Mouse (Mus musculus) C2C12 (cell line): ENCODE measurements around the gene Pts. TPM values are rescaled to one million over a fixed set of nuclear protein-coding genes. Genes with fewer than 3 reads are reported as not detected.

Experiments
- H3K27me3 ChIP-seq: one replicate; pipeline ENCODE4 v1.6.1; 2011; ENCODE audit not compliant: control insufficient read depth, insufficient read depth, insufficient read length
- H3K36me3 ChIP-seq: one replicate; pipeline ENCODE4 v1.6.1; 2011; ENCODE audit not compliant: control insufficient read depth, insufficient read depth
- H3K4me3 ChIP-seq: one replicate; pipeline ENCODE4 v1.5.1; 2011; ENCODE audit warnings: mild to moderate bottlenecking, control low read depth; ENCODE audit not compliant: poor library complexity, insufficient read depth, severe bottlenecking
- H3K79me2 ChIP-seq: one replicate; pipeline ENCODE4 v1.6.1; 2011; ENCODE audit not compliant: control insufficient read depth, insufficient read depth
- H3K79me3 ChIP-seq: one replicate; pipeline ENCODE4 v1.6.1; 2011; ENCODE audit warnings: low read depth, control low read depth
- H3ac ChIP-seq: one replicate; pipeline ENCODE3; 2011; ENCODE audit warnings: low read depth; ENCODE audit not compliant: control insufficient read depth, insufficient read length
- CEBPB ChIP-seq: IDR thresholded peaks from one replicate; pipeline ENCODE4 v1.6.1; 2011; ENCODE audit warnings: low read depth, mild to moderate bottlenecking, control low read depth, moderate library complexity
- CTCF ChIP-seq: IDR thresholded peaks from one replicate; pipeline ENCODE4 v1.5.1; 2011; ENCODE audit not compliant: control insufficient read depth, insufficient read depth, insufficient read length
- FOSL1 ChIP-seq: IDR thresholded peaks from one replicate; pipeline ENCODE4 v1.8.0; 2011; ENCODE audit warnings: mild to moderate bottlenecking, low read length; ENCODE audit not compliant: poor library complexity, insufficient read depth, severe bottlenecking
- MAX ChIP-seq: IDR thresholded peaks from one replicate; pipeline ENCODE4 v1.6.1; 2011; ENCODE audit warnings: mild to moderate bottlenecking, control low read depth
- MYOD1 ChIP-seq: IDR thresholded peaks from one replicate; pipeline ENCODE4 v1.6.1; 2011; ENCODE audit warnings: low read depth; ENCODE audit not compliant: control insufficient read depth, insufficient read length
- MYOG ChIP-seq: IDR thresholded peaks from one replicate; pipeline ENCODE4 v1.6.1; 2011; ENCODE audit not compliant: control insufficient read depth, insufficient read length; ENCODE audit errors: extremely low read depth
- USF1 ChIP-seq: IDR thresholded peaks from one replicate; pipeline ENCODE4 v1.6.1; 2011; ENCODE audit warnings: low read depth, mild to moderate bottlenecking, control low read depth, moderate library complexity
- polyA plus RNA-seq: library from polyadenylated mRNA; unstranded; fragments of >200 nt; fragmentation: generic; extraction: Trizol; gene quantifications from one replicate; pipeline ENCODE4 v1.2.1, GENCODE M21; 2012; ENCODE audit warnings: missing spikeins

Gene Pts
- polyA plus RNA-seq, 1 experiment: 11.0 TPM

GRCm38 (mm10) chr9:50561918-50562360 lies 33.4 kb upstream of the Pts start:
- no peak for TF ChIP-seq CTCF
- no peak for TF ChIP-seq MYOD1
- TF ChIP-seq MYOG: no peak
- no peak for TF ChIP-seq FOSL1
- TF ChIP-seq MAX: no peak
- H3K36me3 ChIP-seq: no peaks in the 10 kb centered on the region
- no peaks in the 10 kb centered on the region for H3K79me2 ChIP-seq
- no peak overlapping the region for H3K4me3 ChIP-seq
- no peaks in the 10 kb centered on the region for H3K79me3 ChIP-seq
- no peaks in the 10 kb centered on the region for H3K27me3 ChIP-seq
- H3ac ChIP-seq: no peak overlapping the region

GRCm38 (mm10) chr9:50561145-50561917 lies 32.8 kb upstream of the Pts start, which contains the start of gene Tex12:
Tex12 (minus strand) TSS chr9:50561325.
- Histone ChIP-seq H3K79me2 (no peaks in the 10 kb centered on the region), H3K36me3 (no peaks in the 10 kb centered on the region), H3ac (no peak within 1 kb of the TSS), H3K4me3 (no peak within 1 kb of the TSS), H3K27me3 (no peaks in the 10 kb centered on the region), H3K79me3 (no peaks in the 10 kb centered on the region)
- TF ChIP-seq MYOD1 (no peak), CTCF (no peak), MAX (no peak), USF1 (no peak), CEBPB (no peak), MYOG (no peak), FOSL1 (no peak)

GRCm38 (mm10) chr9:50555094-50555446 lies 26.5 kb upstream of the Pts start, which contains the start of gene Bco2:
Bco2 (minus strand) TSS chr9:50555181.
- no peaks in the 10 kb centered on the region for H3K27me3 ChIP-seq
- no peaks in the 10 kb centered on the region for H3K79me3 ChIP-seq
- no peak for TF ChIP-seq MAX
- H3K4me3 ChIP-seq: no peak within 1 kb of the TSS
- H3ac ChIP-seq: no peak within 1 kb of the TSS
- H3K36me3 ChIP-seq: no peaks in the 10 kb centered on the region
- H3K79me2 ChIP-seq: no peaks in the 10 kb centered on the region

GRCm38 (mm10) chr9:50554241-50555093 lies 25.9 kb upstream of the Pts start, which contains the start of gene Il18:
Il18 (plus strand) TSS chr9:50554827.
- Histone ChIP-seq H3K4me3 (no peak within 1 kb of the TSS), H3K27me3 (no peaks in the 10 kb centered on the region), H3K79me3 (no peaks in the 10 kb centered on the region), H3K79me2 (no peaks in the 10 kb centered on the region), H3ac (no peak within 1 kb of the TSS), H3K36me3 (no peaks in the 10 kb centered on the region)
- TF ChIP-seq CTCF (no peak), CEBPB (no peak), USF1 (no peak), MYOD1 (no peak), FOSL1 (no peak), MYOG (no peak), MAX (no peak)

GRCm38 (mm10) chr9:50553547-50553946 lies 25.0 kb upstream of the Pts start:
- Histone ChIP-seq H3K79me2 (no peaks in the 10 kb centered on the region), H3K4me3 (no peak overlapping the region), H3K36me3 (no peaks in the 10 kb centered on the region), H3K79me3 (no peaks in the 10 kb centered on the region), H3ac (no peak overlapping the region), H3K27me3 (no peaks in the 10 kb centered on the region)
- TF ChIP-seq MAX: no peak
- no peak for TF ChIP-seq FOSL1
- no peak for TF ChIP-seq MYOD1
- no peak for TF ChIP-seq CTCF
- no peak for TF ChIP-seq USF1
